Comparison of ENCODE assay signal across 8 mouse cellular contexts in the genomic region with DNA sequence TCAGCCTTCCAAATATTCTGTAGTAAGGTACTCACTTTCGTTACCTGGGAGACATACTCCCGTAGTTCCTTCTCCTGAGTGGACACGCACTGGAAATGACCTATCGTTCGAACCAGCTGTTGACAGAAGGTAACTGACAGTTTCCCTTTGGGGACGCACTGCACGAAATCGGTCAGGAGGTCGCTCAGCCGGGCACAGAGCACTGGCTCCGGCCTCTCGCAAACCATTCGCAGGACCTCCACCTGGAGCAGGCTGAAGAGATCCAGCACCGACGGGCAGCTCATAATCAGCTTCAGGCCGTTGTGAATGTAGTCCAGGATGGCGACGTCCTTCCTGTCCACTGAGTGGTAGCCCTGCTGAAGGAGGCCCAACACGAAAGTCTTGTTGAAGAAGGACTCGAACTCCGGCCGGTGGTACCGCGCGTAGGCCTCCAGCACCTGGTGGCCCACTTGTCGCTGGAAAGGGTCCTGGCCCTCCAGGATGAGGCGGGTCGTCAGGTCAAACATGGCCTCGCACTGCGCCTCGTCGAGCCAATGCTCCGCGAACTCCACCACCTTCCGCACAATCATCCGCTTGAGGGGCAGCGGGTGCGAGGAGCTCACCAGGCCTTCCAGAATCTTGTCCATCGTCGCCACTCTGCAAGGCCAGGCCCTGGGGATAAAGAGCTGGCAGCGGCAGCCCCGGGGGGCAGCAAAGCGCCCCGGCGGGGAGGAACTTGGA. TPM values are rescaled to one million over a fixed set of nuclear protein-coding genes. Genes with fewer than 3 reads are reported as not detected.
DNase-seq lines count a peak whose midpoint lies in the region; ATAC-seq and TF ChIP-seq lines count a peak whose summit lies in the region.

No protein-coding gene starts in this region.

- TF ChIP-seq POLR2A in heart, adult 2 months (IDR thresholded peaks at IDR 0.05; ENCODE audit: insufficient read depth, low read depth, low read length), result no peak
- no peak for TF ChIP-seq POLR2A in ES-Bruce4 (IDR thresholded peaks at IDR 0.05; ENCODE audit: insufficient read depth, low read length)

- no peak for DNase-seq in heart, adult 2 months
- DNase-seq in heart, postnatal 4 days, result no peak
- DNase-seq in lung, embryonic 14.5 days, result peak; percentile 16
- DNase-seq in skeletal muscle tissue, adult 2 months (ENCODE audit: low read depth, low spot score), result peak; percentile 10
- DNase-seq in right cerebral cortex, postnatal 36 days (ENCODE audit: low spot score in 2 of 2), result no peak

- no peak for TF ChIP-seq CTCF in heart, adult 2 months (IDR thresholded peaks at IDR 0.05)
- no peak for TF ChIP-seq CTCF in ES-Bruce4 (IDR thresholded peaks at IDR 0.05; ENCODE audit: low read depth, low read length)
- TF ChIP-seq CTCF in lung, embryonic 14.5 days (IDR thresholded peaks at IDR 0.05; ENCODE audit: low read depth), result no peak

- intact Hi-C loops in heart, adult 2 months (cut with DNase I), result loop anchor here (10.0 kb wide), 1 partner anchor 1299 kb away; the partner anchor contains the start of genes Abce1 and Anapc10

- H3K27me3 ChIP-seq in heart, adult 2 months (ENCODE audit: control insufficient read depth, insufficient read depth, low read length), result no peaks in the 10 kb centered on the region
- no peaks in the 10 kb centered on the region for H3K27me3 ChIP-seq in ES-Bruce4 (ENCODE audit: control insufficient read depth, insufficient read depth, low read length, poor library complexity, severe bottlenecking)
- no peaks in the 10 kb centered on the region for H3K27me3 ChIP-seq in embryonic facial prominence, embryonic 15.5 days
- no peaks in the 10 kb centered on the region for H3K27me3 ChIP-seq in hindbrain, embryonic 16.5 days (replicated peaks; ENCODE audit: control insufficient read depth, insufficient read depth, low read length)
- no peaks in the 10 kb centered on the region for H3K27me3 ChIP-seq in lung, embryonic 14.5 days (ENCODE audit: insufficient read depth, low read length)

- peak overlapping the region; percentile 87 for H3K4me2 ChIP-seq in embryonic facial prominence, embryonic 15.5 days (replicated peaks)
- peak overlapping the region; percentile 100 for H3K4me2 ChIP-seq in hindbrain, embryonic 16.5 days (ENCODE audit: low read length)
- H3K4me2 ChIP-seq in lung, embryonic 14.5 days, result peak overlapping the region; percentile 93

- H3K4me3 ChIP-seq in heart, adult 2 months, result peak overlapping the region; percentile 72
- peak overlapping the region; percentile 81 for H3K4me3 ChIP-seq in ES-Bruce4 (ENCODE audit: low read depth, low read length)
- H3K4me3 ChIP-seq in embryonic facial prominence, embryonic 15.5 days (replicated peaks), result peak overlapping the region; percentile 100
- H3K4me3 ChIP-seq in hindbrain, embryonic 16.5 days (ENCODE audit: low read length), result peak overlapping the region; percentile 99
- H3K4me3 ChIP-seq in lung, embryonic 14.5 days (ENCODE audit: low read depth, low read length), result peak overlapping the region; percentile 76

- peaks cover 7% of the 10 kb centered on the region for H3K79me2 ChIP-seq in heart, adult 2 months (replicated peaks; ENCODE audit: control insufficient read depth, insufficient read depth, low read length)

- H3K4me1 ChIP-seq in heart, adult 2 months (ENCODE audit: control insufficient read depth, insufficient read depth, low read length), result peaks cover 5% of the 10 kb centered on the region
- peaks cover 4% of the 10 kb centered on the region for H3K4me1 ChIP-seq in ES-Bruce4 (ENCODE audit: control insufficient read depth, insufficient read depth, low read length)
- peaks cover 20% of the 10 kb centered on the region for H3K4me1 ChIP-seq in embryonic facial prominence, embryonic 15.5 days
- peaks cover 23% of the 10 kb centered on the region for H3K4me1 ChIP-seq in hindbrain, embryonic 16.5 days (ENCODE audit: control insufficient read depth, insufficient read depth, low read depth, low read length)
- H3K4me1 ChIP-seq in lung, embryonic 14.5 days (ENCODE audit: insufficient read depth), result peaks cover 6% of the 10 kb centered on the region; the same call in 1 of the 2 replicates

- H3K36me3 ChIP-seq in heart, adult 2 months (ENCODE audit: control insufficient read depth, insufficient read depth, low read length), result peaks cover 23% of the 10 kb centered on the region
- H3K36me3 ChIP-seq in ES-Bruce4 (ENCODE audit: control insufficient read depth, insufficient read depth, low read length, poor library complexity, severe bottlenecking), result peaks cover 17% of the 10 kb centered on the region
- peaks cover 5% of the 10 kb centered on the region; the same call in 1 of the 2 replicates for H3K36me3 ChIP-seq in embryonic facial prominence, embryonic 15.5 days
- H3K36me3 ChIP-seq in hindbrain, embryonic 16.5 days (ENCODE audit: control insufficient read depth, insufficient read depth, low read length), result no peaks in the 10 kb centered on the region
- peaks cover 11% of the 10 kb centered on the region for H3K36me3 ChIP-seq in lung, embryonic 14.5 days (ENCODE audit: insufficient read depth)

- no peak for TF ChIP-seq EP300 in heart, adult 2 months (IDR thresholded peaks at IDR 0.05; ENCODE audit: insufficient read depth, low read depth, low read length)
- TF ChIP-seq EP300 in ES-Bruce4 (IDR thresholded peaks at IDR 0.05; ENCODE audit: insufficient read depth, low read depth, low read length), result no peak

- ATAC-seq in embryonic facial prominence, embryonic 15.5 days (ENCODE audit: insufficient number of reproducible peaks, low FRiP score, low TSS enrichment, low read depth), result no peak
- no peak for ATAC-seq in hindbrain, embryonic 16.5 days
- ATAC-seq in lung, embryonic 14.5 days (ENCODE audit: insufficient read depth), result peak; percentile 2; the same call in 1 of the 2 replicates

- H3K9me3 ChIP-seq in ES-Bruce4 (replicated peaks; ENCODE audit: control insufficient read depth, insufficient read depth, low read length, poor library complexity, severe bottlenecking), result no peaks in the 10 kb centered on the region
- H3K9me3 ChIP-seq in embryonic facial prominence, embryonic 15.5 days (replicated peaks), result no peaks in the 10 kb centered on the region
- no peaks in the 10 kb centered on the region for H3K9me3 ChIP-seq in hindbrain, embryonic 16.5 days (ENCODE audit: control insufficient read depth, low read length)
- H3K9me3 ChIP-seq in lung, embryonic 14.5 days (ENCODE audit: low read depth, low read length), result no peaks in the 10 kb centered on the region

- H3K9ac ChIP-seq in heart, adult 2 months (ENCODE audit: low read depth, low read length), result peak overlapping the region; percentile 88
- peak overlapping the region; percentile 86 for H3K9ac ChIP-seq in ES-Bruce4 (ENCODE audit: low read depth, poor library complexity, severe bottlenecking)
- H3K9ac ChIP-seq in embryonic facial prominence, embryonic 15.5 days, result peak overlapping the region; percentile 88
- H3K9ac ChIP-seq in hindbrain, embryonic 16.5 days (ENCODE audit: low read depth, low read length), result peak overlapping the region; percentile 75
- H3K9ac ChIP-seq in lung, embryonic 14.5 days, result peak overlapping the region; percentile 84

- H3K27ac ChIP-seq in heart, adult 2 months, result peak overlapping the region; percentile 85
- H3K27ac ChIP-seq in ES-Bruce4 (ENCODE audit: insufficient read depth, low read length), result no peak overlapping the region
- H3K27ac ChIP-seq in embryonic facial prominence, embryonic 15.5 days (replicated peaks), result peak overlapping the region; percentile 88
- peak overlapping the region; percentile 74 for H3K27ac ChIP-seq in hindbrain, embryonic 16.5 days (ENCODE audit: low read depth, low read length)
- peak overlapping the region; percentile 83 for H3K27ac ChIP-seq in lung, embryonic 14.5 days (ENCODE audit: low read depth)

- WGBS in heart, adult 2 months, result under 1% methylated on average over 45 of the region's 45 CpGs
- 1% methylated on average over 45 of the region's 45 CpGs for WGBS in embryonic facial prominence, embryonic 15.5 days
- WGBS in hindbrain, embryonic 16.5 days, result 4% methylated on average over 45 of the region's 45 CpGs
- WGBS in lung, embryonic 14.5 days, result 2% methylated on average over 45 of the region's 45 CpGs

RNA-seq across cellular contexts. Expression of gene Usp38, which starts 0.8 kb away (rescaled TPM):
- 10 to 100 TPM; 17.7 to 18.9 TPM for total RNA-seq in heart, adult 2 months (2021)
- 5.1 and 7.8 TPM in 2 replicates for polyA plus RNA-seq in heart, adult 2 months (2012; rRNA removed)
- total RNA-seq in heart, postnatal 4 days (2021), result 10 to 100 TPM; 21.6 to 22.3 TPM
- polyA plus RNA-seq in ES-Bruce4 (2011; ENCODE audit: insufficient read depth, insufficient read length, low read depth, missing spikeins), result 21.6 and 24.0 TPM in 2 replicates
- 18.0 and 18.3 TPM in 2 replicates for polyA plus RNA-seq in embryonic facial prominence, embryonic 15.5 days (2015; fragmentation: Nextera tagmentation; extraction: Ambion mirVana)
- 15.0 and 17.1 TPM in 2 replicates for polyA plus RNA-seq in hindbrain, embryonic 16.5 days (2015; fragmentation: Nextera tagmentation; extraction: Ambion mirVana)
- polyA plus RNA-seq in lung, embryonic 14.5 days (2014; fragmentation: Nextera tagmentation; extraction: Ambion mirVana), result 23.2 and 24.8 TPM in 2 replicates

Comparison
In these comparisons a context has a peak if more than half of its experiments do, and no peak if none do; other contexts are left out.
1. DNase-seq: peak in lung, embryonic 14.5 days (single experiment) and skeletal muscle tissue, adult 2 months (single experiment); none in heart, adult 2 months (0 of 2), heart, postnatal 4 days (single experiment) and right cerebral cortex, postnatal 36 days (0 of 2).
2. Peak in every context shown above with its lines, with median percentiles within 50 percentile points of each other: H3K4me3 ChIP-seq, H3K9ac ChIP-seq and H3K4me2 ChIP-seq.